Mouse (Mus musculus): Measurements from ENCODE around the gene Galntl5. TPM values are rescaled to one million over a fixed set of nuclear protein-coding genes. Genes with fewer than 3 reads are reported as not detected.

Gene Galntl5
- polyA plus RNA-seq (2014; fragmentation: Illumina TruSeq; extraction: RNeasy Lipid Tissue Mini Kit (QIAGEN cat#74804); ENCODE audit: low read depth, low replicate concordance): 8.2 TPM

DNA sequence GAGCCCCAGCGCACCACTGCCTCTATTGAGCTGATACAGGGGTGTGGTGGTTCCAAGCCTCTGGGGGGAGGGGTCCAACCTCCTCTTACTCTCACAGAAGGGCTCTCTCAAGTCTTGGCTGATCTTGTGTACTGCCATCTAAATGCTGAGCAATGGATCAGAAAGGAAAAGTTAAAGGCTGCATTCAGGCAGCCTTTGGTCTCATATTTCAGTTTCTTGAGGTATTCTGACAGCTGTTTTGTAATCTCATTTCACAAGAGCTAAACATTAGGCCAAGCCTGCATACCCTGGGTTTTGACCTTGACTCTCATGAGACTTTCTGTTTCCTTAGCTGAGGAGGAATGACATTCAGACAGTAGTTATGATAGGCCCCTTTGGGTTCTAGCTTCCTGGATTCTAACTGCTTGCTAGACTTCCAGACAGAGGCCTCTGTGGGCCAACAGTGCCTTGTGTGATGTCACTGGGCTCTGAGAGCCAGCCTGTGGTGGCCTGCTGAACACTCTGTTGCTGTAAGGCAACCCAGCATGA, at the start of gene Galntl5:
Galntl5 (plus strand) TSS at position 457 of the 528 bp plus-strand sequence.

DNA sequence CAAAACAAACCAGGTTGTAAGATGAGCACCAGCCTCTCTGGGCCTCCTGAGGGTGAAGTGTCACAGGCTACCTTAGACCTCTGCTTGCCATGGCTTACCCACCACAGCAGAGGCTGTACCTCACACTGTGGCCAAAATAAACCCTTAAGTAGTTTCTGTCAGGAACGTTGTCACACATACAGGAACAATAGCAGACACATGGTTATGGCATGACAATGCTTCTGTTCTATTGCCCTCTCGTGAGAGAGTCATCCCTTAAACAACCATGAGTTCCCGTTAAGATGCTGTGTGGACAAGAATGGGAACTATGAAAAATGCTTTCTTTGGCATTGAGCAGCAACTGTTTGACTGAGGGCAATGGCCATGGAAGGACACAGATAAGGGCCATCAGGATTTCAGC, 40.3 kb downstream of the Galntl5 start, which contains the start of gene Galnt11:
Galnt11 (plus strand) TSS at position 301 of the 400 bp plus-strand sequence.

GRCm38 (mm10) chr5:25222752-25223702, 41.8 kb downstream of the Galntl5 start, which contains the start of gene E130116L18Rik:
Gene E130116L18Rik (minus strand): TSS chr5:25223153.

Other genes with a start within 250 kb of the Galntl5 start
- gene Prkag2, start 80.8 kb upstream of the Galntl5 start, polyA plus RNA-seq (2014; fragmentation: Illumina TruSeq; extraction: RNeasy Lipid Tissue Mini Kit (QIAGEN cat#74804); ENCODE audit: low read depth, low replicate concordance): 46.7 TPM
- 45.0 TPM for gene Galnt11, start 40.4 kb downstream of the Galntl5 start, polyA plus RNA-seq (2014; fragmentation: Illumina TruSeq; extraction: RNeasy Lipid Tissue Mini Kit (QIAGEN cat#74804); ENCODE audit: low read depth, low replicate concordance)
- not detected for gene E130116L18Rik, start 41.7 kb downstream of the Galntl5 start, polyA plus RNA-seq (2014; fragmentation: Illumina TruSeq; extraction: RNeasy Lipid Tissue Mini Kit (QIAGEN cat#74804); ENCODE audit: low read depth, low replicate concordance)

Data from adipose tissue, adult 10 weeks (tissue).